Mouse (Mus musculus): Measurements from ENCODE around the gene Mogat2. TPM values are rescaled to one million over a fixed set of nuclear protein-coding genes. Genes with fewer than 3 reads are reported as not detected.

Gene Mogat2
- total RNA-seq, 2 experiments from 2014 or later: 0.14 TPM; not detected in 1

DNA sequence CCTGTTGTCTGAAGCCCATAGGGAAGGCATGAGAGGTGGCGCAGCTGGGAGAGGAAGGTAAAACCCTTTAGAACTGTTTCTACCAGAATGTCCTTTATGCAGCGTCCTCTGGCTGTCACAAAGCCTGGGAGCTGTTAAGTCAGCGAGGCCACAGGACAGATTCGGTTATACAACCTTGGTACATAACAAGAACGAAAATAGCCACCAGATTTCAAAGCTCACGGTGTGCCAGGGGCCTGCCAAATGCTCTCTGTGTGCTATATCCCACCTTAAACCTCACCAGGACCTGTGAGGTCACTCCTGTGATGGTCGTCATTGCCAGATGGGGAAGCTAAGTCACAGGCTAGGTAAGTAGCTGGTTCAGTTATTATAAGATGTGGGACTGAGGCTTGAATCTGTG lies 36.3 kb downstream of the Mogat2 start:
- intact Hi-C loops (cut with DNase I; ENCODE audit: low total_unique reads): no loop called here
- DNase-seq: no peak

DNA sequence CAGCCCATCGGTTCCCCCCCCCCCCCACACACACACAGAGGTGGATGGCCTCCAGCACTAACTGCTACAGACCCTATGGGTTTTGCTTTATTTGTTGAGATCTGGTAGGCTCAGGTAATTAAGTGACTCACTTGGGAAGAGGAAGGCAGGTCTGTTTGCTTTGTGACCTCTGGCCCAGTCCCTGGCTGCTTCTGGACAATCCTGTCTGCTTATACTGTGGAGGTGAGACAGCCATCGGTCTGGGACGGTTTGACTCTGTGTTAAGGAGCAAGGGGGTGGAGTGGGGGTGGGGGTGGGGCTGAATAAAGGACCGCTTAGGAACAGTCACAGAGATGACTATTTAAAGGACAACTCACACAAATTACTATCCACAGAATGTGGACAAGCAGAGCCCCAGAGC lies 38.1 kb downstream of the Mogat2 start:
- no peak for DNase-seq
- intact Hi-C loops (cut with DNase I; ENCODE audit: low total_unique reads): no loop called here

DNA sequence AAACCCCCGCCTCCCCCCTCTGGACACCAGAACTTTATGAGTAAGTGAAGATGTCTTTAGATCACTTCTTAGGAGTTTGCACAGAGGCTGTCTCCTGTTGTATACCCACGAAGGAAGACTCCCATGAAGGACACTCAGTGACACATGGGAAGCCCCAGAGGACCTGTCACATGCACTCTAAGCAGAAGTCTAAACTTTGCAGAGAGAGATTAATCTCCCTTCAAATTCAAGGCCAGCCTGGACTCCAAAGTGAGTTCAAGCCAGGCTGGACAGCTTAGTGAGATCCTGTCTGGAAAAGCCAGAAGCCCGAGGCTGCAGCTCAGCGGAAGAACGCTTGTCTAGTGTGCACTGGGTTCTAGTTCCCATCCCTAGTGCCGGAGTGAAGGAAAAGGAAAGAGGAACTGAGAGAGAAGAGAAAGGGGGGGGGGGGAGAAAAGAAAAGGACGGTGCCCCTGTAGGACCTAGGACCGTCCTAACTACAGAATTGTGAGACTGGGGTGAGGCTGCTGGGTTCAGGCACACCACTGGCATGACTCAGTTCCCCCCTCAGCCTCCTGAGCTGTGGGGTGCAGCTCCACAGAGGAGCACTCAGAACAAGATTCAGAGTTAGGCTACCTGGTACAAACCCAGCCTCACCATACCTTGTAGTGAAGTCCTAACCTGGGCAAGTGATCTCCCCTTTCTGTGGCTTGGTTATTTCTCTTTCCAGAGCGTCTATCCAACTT lies 38.8 kb downstream of the Mogat2 start:
- no peak for DNase-seq
- intact Hi-C loops (cut with DNase I; ENCODE audit: low total_unique reads): no loop called here

DNA sequence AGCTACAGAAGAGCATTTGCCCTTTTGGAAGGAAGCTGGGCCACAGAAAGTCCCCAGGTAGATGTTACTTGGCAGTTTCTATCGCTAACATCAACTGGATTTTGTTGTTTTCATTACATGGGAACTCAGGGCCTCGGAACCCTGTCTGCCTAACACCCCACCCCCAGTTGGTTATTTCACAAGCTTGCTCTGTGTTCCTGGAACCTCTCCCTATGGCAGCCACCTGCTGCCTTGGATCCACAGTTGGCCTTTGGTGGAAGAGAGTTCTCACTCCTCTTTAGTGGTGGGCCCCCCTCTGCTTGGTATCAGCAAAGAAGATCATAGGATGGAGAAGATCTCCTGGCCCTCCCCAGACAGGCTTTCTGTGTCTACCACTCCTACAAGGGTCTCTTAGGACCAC lies 39.6 kb downstream of the Mogat2 start:
- DNase-seq: peak; percentile 29
- intact Hi-C loops (cut with DNase I; ENCODE audit: low total_unique reads): no loop called here

DNA sequence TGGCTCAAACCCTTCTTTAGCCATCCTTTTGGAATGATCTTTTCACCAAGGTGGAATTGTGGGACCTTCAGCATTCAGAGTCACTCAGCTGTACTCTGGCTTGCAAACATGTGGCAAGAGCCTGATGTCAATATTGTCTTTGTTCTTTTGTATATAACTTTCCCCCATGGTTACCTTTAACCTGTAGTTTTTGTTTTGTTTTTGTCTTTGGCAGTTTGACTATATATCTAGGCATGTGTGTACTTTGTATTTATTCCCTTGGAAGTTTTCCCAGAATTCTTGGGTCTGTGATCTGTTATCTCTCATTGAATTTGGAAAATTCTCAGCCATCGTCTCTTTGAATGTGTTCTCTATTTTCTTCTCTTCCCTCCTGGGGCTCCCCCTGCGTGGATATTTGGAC lies 43.9 kb downstream of the Mogat2 start:
- intact Hi-C loops (cut with DNase I; ENCODE audit: low total_unique reads): no loop called here
- no peak for DNase-seq

DNA sequence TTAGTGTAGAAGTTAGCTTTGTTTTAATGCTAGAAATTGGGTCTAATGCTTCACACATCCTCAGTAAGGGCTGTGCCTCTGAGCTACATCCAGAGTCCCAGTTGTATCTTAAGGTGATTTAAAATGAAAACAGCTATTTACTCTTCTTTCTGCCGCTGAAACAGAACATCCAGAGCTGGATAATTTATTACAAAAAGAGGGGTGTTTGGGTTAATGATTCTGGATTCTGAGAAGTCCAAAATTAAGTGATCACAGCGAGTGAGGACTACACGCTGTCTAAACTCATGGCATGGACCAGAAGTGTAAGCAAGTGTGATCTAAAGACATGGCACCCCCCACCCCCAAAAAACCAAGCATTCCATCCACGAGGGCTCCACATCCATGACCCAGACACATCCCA lies 44.5 kb downstream of the Mogat2 start:
- DNase-seq: no peak
- intact Hi-C loops (cut with DNase I; ENCODE audit: low total_unique reads): no loop called here

DNA sequence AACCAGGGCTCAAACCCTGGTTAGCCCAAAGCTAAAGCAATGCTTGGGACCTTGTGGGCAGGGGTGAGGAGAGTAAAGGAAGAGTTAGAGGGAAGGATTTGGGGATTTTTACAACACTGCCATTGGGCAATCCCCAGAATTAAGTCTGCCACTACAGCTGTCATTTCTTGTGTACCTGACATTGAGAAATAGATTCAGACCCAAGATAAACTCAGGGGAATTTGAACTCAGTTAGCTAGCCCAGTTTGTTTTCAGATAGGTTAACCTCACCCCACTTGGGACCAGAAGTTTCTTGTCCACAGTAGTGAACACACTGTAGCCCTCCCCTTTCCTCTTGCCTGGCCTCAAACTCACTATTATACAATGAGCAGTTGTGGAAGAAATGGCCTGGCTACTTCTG lies 47.0 kb downstream of the Mogat2 start:
- DNase-seq: no peak
- intact Hi-C loops (cut with DNase I; ENCODE audit: low total_unique reads): no loop called here

DNA sequence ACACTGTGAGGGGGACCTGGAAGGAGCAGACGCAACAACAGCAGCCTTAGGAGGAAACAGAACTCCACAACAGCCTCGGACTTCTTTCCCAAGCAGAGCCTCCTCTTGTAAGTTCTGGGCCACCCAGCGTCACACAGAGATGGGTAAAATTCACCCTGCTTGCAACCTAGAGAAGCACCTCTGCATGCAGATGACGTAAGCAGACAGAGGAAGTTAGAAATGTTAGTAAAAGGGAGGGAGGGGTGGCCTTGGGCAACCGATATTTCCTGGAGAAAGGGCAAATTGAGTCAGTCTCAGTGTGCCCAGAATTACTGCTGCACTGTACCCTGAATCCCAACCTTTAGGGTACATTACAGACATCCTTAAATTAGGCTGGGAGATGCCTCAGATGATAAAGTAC lies 48.5 kb downstream of the Mogat2 start:
- DNase-seq: no peak
- intact Hi-C loops (cut with DNase I; ENCODE audit: low total_unique reads): no loop called here

DNA sequence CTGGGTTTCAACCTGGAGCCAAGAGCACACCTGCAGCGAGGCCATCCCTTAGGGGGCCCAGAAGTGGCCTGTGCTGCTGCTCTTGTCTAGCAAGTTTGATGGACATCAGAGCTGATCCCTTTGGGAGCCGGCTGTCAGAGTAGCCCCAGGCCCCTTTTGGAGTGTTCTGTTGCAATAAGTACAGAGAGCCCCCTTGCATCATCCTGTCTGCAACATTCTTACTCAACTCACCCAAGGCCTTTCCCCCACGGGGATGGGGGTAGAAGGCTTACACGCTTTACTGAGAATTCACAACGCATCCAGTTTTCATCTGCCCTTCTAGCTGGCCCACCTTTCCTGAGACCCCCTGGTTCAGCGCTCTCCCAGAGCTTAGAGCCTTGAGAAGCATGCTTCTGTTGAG lies 49.8 kb downstream of the Mogat2 start:
- intact Hi-C loops (cut with DNase I; ENCODE audit: low total_unique reads): no loop called here

DNA sequence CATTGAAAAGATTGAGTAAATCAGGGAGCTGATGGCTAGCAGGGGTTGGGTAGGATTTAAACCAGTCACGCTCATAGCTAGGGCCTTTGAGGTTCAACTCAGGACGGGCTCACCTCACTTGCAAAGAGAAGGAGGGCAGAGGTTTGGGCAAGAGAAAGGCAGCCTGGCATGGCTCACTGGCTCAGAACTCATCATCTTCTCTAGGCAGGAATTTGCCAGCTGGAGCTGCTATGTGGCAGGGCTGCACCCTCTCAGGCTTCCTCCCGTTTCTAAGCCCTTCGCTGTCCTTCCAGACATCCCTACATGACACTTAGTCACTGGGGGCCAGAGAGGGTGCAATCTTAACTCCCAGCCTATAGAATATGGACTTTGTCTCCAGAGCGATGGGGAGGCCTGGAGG lies 51.0 kb downstream of the Mogat2 start:
- intact Hi-C loops (cut with DNase I; ENCODE audit: low total_unique reads): no loop called here
- DNase-seq: peak; percentile 44

More for the DNA sequence above, 49.8 kb downstream of the Mogat2 start:
- no peak for DNase-seq

DNA sequence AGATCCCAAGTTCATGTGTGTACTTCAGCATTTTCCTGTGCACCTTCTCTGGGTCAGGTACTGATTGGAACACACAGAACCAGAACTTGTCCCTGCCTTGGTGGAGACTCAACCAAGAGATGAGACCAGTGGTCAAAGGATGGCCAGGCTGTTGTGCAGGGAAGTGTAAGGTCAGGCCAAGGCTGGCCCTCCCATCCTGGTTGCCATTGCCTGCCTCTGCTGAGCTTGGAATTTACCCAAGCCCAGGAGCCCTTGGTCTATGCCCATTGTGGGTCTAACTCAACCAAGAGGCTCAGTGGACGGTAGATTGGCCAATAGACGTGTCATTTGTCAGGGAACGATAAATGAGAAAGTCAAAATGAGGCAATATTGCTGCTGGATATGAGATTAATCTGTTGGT lies 53.0 kb downstream of the Mogat2 start:
- intact Hi-C loops (cut with DNase I; ENCODE audit: low total_unique reads): no loop called here

DNA sequence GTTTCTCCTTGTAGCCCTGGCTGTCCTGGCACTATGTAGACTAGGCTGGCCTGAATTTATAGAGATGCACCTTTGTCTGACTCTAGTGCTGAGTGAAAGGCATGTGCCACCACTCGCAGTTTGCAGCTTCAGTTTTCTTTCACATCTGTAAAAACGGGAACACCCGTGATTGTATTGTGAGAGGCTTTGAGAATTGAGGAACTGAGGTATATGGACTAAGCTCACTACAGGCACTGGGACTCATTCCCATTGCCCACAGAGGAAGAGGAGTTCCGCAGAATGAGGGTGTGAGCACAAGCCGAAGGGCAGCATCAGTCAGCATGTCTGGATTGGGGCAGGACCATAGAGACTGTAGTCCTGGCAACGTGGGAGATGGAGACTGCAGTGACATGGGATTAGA lies 54.7 kb downstream of the Mogat2 start:
- intact Hi-C loops (cut with DNase I; ENCODE audit: low total_unique reads): no loop called here

More for the DNA sequence above, 53.0 kb downstream of the Mogat2 start:
- no peak for DNase-seq

DNA sequence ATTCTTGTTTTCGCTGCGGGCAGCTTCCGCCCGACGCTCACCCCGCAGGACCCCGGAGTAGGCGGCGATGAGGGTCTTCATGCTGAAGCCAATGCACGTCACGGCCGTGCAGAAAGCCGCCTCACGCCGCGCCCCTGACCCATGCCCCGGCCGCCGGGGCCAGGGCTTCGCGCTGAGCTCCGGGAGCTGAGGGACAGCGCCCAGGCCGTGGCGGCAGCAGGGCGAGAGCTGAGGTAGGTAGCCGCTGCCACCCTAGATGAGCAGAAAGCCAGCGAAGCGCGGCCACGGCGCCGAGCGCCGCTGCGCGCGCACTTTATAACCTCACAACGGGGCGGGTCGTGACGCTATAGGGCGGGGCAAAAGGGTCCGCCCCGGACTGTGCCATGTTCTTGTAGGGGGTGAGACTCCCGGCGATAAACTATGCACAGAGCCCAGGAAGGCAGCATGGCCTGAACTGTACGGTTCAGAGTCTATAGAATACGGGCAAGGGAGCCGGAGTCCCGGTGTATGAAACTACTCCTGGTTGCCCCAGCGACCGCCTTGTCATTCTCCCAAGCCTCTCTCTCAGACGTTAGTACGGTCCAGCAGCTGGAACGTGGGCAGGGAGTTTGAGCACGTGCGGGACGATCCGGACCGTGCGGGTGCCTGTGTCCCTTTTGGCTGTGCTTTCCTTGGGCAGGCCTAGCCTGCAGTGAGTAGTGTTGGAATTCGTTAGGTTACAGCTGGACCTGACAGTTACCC lies 55.8 kb downstream of the Mogat2 start, which contains the start of gene Dgat2:
Gene Dgat2, minus strand, starts transcription at position 288 of the 741 bp plus-strand sequence.
- peak; percentile 88 for DNase-seq
- intact Hi-C loops (cut with DNase I; ENCODE audit: low total_unique reads): no loop called here

More for the DNA sequence above, 54.7 kb downstream of the Mogat2 start:
- no peak for DNase-seq

DNA sequence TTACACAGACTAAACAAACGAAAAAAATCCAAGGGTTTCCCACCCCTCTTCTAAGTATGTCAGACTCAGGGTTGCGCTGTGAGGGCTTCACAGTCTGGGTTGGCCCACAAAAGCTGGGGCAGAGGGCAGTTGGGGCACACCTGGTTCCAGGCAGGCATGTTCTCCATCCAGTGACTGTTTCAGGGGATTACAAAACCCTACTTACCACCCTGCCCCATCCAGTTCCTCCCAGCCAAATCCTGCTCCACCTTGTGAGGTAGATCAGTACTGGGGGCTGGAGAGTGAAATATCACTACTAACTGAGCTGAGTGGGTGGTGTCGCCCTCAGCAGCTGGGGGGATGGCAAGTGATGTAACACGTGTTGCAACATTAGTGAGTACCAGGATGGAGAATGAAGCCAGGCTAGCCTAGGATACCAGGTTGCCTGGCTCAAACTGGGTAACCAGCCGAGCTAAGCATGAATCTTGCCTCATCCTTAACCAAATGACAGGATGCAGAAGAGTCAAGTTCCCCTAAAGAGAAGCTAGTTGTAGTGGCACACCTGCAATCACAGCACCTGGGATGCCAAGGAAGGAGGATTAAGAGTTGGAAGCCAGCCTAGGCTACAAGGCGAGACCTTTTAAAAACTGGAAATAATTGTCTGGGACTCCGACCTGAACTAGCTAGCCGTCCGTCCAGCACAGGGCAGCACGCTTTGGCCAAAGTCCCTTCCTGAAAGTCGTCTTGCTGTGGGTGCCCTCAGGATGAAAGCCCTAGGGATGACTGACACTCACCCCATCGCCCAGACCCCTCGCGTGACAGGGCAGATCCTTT lies 56.6 kb downstream of the Mogat2 start:
- no peak for DNase-seq
- intact Hi-C loops (cut with DNase I; ENCODE audit: low total_unique reads): no loop called here

DNA sequence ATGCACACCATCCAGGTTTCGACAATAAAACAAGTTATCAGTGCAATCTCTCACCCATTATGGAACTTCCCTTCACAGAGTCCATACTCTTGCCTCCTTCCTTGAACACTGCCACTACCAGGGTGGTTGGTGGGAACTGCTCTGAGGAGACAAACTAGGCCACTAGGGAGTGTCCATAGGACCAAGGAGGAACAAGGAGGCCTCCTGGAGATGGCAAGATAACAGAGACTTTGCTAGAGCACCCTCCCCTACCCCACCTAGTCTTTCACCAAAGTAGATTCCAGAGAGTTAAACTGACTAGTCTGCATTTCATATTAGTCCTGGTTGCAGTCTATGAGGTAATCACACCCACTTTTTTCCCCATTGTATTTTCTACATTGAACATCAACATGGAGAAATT lies 58.3 kb downstream of the Mogat2 start:
- intact Hi-C loops (cut with DNase I; ENCODE audit: low total_unique reads): no loop called here
- DNase-seq: no peak

DNA sequence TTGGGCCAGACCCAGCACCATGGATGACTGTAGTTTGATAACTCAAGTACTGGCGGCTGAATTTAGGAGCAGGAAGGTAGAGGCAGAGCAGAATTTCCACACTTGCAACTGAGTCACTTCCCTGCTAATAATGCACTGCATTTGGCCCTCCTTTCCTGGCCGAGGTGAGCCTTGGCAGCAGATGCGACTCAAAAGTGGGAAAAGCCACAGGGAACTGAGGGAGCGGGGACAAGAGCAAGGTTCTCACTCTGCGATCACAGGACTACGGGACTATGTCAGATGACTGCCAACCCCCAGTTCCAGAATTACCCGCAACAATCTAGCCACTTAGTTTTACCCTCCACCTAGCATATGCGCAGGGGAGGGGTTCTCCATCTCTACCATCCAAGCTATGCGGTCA lies 59.1 kb downstream of the Mogat2 start:
- intact Hi-C loops (cut with DNase I; ENCODE audit: low total_unique reads): no loop called here
- no peak for DNase-seq

DNA sequence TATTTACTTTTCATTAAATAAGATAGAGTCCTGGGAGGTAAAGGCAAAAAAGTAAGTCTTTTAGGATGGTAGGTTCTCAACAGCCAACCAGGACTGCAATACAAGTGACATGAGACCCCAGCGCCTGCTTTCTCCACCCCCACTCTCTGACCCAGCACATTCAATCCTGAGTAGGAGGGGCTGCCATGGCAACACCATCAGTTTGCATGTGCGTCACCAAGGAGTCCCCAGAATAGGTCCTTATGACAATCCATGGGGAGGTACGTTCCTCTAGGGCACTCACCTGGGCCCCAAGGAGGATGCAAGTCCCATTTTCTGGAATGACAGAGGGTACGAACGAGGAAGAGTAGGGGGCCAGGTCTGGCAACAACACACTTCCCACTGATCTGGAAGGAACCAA lies 61.0 kb downstream of the Mogat2 start:
- intact Hi-C loops (cut with DNase I; ENCODE audit: low total_unique reads): no loop called here
- DNase-seq: no peak

DNA sequence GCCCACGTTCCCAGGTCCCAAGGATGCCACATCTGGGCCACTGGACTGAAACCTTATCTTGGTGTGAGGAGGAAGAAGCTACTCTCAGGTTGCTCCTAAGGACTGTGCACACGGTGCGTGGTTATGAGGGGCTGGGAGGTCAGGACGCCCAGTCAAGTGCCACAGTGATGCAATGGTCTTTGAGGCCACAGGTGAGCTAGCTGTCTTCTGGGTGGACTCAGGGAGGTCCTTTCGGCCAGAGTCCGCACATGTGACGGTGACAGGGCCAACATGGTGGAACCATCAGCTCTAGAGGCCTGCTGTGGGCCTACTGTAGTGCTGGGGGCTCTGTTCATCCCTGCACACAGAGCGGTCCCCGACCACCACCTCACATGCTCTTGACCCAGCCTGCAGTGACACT lies 62.8 kb downstream of the Mogat2 start:
- intact Hi-C loops (cut with DNase I; ENCODE audit: low total_unique reads): no loop called here

DNA sequence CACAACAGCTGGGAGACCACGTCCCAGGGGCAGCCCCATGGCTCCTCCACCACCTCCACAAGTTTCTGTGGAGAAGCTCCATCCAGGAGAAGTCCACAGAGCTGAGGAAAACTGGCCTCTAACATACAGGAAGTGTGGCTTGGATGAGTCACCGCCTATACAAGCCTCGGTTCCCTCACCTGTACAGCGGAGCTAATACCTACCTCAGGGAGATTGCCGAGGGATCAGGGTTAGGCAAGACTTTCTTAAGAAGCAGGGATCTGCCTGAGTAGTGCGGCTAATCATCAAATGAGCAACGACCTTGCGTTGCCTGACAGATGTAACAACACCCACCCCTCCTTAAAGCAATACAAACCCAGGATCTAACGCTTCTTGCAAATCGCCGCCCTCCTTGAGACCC lies 63.3 kb downstream of the Mogat2 start:
- intact Hi-C loops (cut with DNase I; ENCODE audit: low total_unique reads): no loop called here
- DNase-seq: no peak

More for the DNA sequence above, 62.8 kb downstream of the Mogat2 start:
- DNase-seq: no peak

DNA sequence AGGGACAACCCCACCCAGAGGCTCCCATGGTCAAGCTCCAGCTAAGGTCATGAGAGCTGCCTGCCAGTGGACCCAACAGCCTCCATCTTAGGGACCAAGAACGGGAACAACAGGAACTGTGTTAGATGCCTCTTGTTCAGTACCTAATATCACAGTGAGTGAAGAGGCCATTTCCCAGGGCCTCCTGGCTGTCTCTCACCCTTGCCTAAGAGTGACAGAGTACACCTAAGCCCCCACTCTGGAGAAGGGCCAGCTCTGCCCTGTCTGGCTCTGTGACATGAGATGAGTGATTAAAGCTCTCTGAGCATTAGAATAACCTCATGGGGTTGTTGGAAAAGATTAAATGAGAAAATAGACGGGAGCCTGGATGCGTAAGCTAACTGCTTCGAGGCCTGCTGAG lies 64.4 kb downstream of the Mogat2 start:
- intact Hi-C loops (cut with DNase I; ENCODE audit: low total_unique reads): no loop called here
- DNase-seq: no peak
